Mouse (Mus musculus): ENCODE results near the gene March7.

- no peak for TF ChIP-seq CTCF (IDR thresholded peaks at IDR 0.05; ENCODE audit: low read depth, low read length)
- no peak for TF ChIP-seq POLR2A (IDR thresholded peaks at IDR 0.05; ENCODE audit: borderline replicate concordance, low read depth, low read length)
These were observed 18.8 kb downstream of the March7 start for GRCm38 (mm10) chr2:60228470-60228869.

Data from bone marrow macrophage, adult 2 months (primary cell).